Mouse (Mus musculus) lung, postnatal 36 days (tissue): ENCODE measurements around the gene Timeless.
A peak's percentile ranks its signal among the peaks of the same experiment; 100 is the strongest.
"Not testable (repeated sequence)": the region's sequence is repeated elsewhere in the genome, so short reads cannot be mapped to it uniquely, and the experiment has no call there.

Source experiments
- DNase-seq: peaks from one replicate; pipeline ENCODE4 v3.0.0; 2022; ENCODE audit warnings: mixed read lengths

Timeless gene

DNA sequence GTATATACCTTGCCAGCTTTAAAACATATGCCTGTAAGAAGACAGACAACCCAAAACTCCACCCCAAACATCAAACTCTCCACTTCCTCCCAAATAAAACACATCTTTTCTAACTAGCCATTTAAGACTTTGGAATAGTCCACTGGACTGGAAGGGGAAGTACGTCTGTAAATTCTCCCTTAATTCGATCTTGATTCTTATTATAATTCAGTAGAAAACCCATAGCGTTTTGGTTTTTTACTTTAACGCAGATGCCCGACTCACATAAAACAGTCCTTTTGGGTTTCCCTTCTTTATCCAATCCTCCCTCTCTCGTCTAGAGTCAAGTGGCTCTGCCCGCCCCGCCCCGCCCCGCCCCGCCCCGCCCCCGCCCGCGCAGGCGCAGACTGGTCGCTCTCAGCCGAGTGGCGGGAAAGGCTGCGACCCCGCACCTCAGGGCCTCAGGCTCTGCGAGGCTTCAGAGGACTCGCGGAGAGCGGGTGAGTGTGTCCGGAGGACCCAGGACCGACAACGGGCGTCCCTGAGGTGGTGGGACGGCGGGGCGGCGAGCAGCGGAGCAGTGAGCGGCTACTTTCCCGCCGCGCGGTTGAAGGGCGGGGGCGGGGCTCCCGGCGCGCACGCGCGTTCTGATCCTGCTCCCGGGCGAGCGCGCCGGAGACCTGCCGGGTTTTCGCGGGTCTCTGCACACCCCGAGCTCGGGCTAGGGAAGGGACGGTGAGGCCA lies at the start of gene Timeless:
TSS of gene Timeless (plus strand) at position 369 of the 723 bp plus-strand sequence.
- DNase-seq, result peak; percentile 85

DNA sequence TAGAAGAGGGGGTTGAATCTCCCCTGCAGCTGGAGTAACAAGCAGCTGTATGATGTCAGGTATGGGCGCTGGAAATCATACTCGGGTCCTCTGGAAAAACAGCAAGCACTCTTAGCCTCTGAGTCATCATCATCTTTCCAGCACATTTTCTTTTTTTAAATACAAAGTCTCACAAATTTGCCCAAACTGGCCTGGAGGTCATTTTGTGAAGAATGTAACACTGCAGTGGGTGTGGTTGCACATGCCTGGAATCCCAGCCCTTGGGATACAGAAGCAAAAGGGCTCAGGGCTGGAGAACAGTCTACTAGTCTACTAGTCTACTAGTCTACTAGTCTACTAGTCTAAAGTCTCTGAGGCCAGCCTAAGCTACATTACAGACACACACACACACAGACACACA lies 47.6 kb upstream of the Timeless start:
- no peak for DNase-seq

- no peak for DNase-seq
Observed at GRCm38 (mm10) chr10:128185277-128185940, 46.5 kb upstream of the Timeless start.

- peak; percentile 93 for DNase-seq
Observed at GRCm38 (mm10) chr10:128185959-128186358, 45.9 kb upstream of the Timeless start.

GRCm38 (mm10) chr10:128187181-128187605 lies 44.7 kb upstream of the Timeless start:
- DNase-seq, result no peak

DNA sequence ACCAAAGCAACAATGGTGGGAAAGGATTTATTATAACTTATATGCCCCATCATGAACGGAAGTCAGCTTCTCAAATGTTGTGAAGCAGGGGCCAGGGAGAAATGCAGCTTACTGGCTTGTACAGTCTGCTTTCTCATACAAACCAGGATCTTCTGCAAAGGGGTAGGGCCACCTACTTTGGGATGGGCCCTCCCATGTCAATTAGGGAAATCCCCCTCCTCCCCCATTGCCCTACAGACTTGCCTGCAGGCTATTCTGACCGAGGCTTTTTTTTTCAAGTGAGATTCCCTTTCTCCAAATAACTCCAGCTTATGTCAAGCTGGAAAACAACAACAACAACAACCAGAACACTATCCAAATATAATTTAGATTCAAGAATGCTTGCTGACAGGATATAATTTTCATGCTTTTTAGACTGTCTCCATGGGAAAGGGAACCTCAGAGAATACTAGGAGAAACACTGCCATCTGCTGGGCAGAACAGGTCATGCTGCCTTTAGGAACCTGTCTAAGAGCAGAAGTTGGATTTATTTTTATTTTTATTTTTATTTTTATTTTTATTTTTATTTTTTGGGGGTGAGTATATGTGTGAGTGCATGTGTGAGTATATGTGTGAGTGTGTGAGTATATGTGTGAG lies 43.5 kb upstream of the Timeless start:
- peak; percentile 92 for DNase-seq

DNA sequence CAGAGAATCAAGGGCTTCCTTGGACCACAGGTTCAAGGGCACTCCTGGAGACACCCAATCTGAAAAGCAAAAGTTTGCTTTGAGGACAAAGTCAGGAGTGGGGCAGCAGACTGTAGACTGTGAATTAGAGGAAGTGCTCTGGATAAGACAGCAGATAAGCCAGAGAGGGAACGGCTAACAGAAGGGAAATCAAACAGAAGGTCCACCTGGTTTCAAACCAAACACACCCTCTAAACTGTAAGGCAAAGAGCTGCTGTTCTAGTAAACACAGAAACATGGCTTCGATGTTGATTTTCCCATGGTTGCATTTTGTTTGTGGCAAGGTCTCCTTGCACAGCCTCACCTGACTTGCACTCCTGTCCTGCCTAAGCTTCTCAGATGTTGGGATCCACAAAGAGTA lies 40.4 kb upstream of the Timeless start:
- no peak for DNase-seq

DNA sequence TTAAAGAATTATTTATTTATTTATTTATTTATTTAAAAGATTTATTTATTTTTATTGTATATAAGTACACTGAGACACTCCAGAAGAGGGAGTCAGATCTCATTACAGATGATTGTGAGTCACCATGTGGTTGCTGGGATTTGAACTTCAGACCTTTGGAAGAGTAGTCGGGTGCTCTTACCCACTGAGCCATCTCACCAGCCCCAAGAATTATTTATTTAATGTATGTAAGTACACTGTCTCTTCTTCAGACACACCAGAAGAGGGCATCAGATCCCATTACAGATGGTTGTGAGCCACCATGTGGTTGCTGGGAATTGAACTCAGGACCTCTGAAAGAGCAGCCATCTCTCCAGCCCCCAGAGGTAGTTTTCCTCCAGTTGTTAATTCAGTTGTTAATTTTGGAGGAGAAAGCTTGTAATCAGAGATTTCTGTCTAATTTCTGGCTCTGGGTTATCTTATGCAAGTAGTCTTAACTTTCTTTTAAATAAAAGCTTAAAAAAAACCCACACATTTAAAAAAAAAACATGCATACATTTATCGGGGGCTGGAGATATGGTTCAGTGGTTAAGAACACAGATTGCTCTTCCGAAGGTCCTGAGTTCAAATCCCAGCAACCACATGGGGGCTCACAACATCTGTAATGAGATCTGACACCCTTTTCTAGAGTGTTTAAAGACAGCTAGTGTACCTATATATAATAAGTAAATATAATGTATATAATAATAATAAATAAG lies 39.7 kb upstream of the Timeless start:
- DNase-seq, result not testable (repeated sequence)

DNA sequence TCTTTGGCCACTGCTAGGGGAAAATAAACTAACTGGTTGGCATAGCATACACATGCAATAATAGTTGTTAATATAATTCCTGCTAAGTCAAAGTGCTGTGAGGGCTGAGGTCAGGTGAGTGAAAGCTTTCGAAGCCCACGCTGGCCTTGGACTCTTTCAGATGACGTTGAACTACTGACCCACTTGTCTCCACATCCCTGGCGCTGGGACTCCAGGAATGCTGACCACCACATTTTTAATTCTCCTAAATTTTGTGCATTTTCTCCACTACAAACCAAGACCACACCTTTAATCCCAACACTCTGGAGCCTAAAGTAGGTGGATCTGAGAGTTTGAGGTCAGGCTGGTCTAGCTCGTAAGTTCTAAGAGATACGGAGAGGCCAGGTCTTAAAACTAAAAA lies 38.8 kb upstream of the Timeless start:
- DNase-seq, result no peak

DNA sequence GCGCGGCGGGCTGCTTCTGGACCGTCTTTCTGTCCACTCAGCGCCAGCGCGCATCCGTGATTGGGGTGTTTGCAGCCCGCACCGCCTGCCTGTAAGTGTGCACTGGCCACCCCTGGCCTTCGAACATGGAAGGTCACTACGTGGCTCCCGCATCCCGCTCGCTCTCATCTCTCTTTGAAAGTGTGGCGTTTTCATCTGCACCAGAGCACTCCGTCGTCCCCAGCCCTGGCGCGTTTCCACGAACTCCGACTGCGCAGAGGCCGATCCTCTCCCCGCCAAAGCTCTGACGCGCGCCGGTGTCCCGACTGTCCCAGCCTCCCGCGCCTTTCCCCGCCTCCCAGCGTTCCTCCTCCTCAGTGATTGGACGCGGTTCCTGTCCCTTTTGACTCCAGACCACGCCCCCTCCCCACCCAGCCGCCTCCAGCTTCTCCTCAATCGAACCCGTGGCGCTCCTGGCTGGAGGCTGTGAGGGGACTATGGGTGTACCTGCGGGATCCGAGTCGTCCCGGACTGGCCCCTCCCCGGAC lies 37.8 kb upstream of the Timeless start, which contains the start of gene Gls2:
TSS of gene Gls2 (plus strand) at position 434 of the 527 bp plus-strand sequence.
- peak; percentile 98 for DNase-seq

DNA sequence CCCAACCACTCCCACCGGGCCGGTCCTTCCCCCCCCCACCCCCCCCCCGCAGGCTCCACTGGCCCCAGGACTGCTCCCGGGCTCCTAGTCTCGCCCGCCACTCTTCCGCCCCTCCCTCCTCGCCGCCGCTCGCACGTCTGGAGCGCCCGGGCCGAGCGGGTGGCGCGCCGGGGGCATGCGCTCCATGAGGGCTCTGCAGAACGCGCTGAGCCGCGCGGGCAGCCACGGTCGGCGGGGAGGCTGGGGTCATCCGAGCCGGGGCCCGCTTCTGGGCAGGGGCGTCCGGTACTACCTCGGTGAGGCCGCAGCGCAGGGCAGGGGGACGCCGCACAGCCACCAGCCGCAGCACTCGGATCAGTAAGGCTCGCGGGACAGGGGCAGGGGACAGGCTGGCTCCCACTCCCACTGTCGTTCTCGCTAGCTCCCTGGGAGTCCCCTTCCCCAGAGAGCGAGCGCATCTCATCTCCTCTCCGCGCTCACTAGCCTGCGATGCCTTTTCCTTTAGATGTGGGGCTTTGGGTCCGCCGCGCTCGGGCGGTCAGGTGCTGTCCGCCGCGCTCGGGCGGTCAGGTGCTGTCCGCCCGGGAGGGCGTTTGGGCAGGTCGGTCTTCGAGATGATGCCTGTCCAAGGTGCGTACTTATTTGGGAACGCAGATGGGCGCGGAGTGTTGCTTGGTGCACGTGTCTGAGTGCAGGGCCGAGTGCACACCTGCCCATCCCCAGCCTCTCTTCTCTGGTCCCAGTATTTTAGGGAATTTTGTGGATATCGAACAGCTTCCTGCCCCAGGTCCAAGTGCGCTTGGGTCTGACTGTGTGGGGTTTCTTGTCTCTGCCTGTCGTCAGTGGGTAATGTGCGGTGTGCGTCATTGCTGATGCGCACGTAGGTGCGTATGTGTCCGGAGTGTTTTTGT lies 37.1 kb upstream of the Timeless start:
- DNase-seq, result no peak

DNA sequence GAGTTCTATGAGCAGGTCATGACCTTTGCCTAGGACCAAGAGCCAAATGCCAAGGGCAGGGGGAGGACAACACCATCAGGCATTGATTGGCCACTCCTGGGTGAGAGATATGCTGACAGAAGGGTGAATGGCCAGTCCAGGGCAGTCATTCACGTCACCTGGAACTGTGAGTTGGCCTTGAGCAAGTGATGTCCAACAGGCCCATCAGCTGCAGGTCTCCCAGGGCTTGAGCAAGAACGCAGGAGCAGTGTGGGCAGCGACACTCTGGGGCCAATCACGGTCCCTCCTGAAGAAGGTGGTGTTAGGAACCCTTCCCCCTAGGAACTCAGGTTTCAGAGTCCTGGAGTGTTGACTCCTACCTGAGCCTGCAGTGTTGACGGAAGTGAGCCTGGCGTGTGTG lies 30.0 kb upstream of the Timeless start:
- DNase-seq, result no peak

DNA sequence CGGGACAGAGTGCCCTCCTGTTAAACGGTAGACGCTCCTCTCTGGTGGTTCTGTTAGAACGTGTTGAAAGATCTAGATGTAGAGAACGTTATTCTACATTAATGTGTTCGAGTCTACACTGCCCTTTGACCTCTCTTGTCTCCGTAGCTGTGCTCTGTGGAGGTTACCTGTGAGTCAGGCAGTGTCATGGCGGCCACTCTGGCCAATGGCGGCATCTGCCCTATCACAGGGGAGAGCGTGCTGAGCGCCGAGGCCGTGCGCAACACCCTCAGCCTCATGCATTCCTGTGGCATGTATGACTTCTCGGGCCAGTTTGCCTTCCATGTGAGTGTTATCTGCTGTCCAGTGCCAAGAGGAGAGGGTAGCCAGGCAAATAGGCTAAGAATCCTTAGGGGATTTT lies 26.9 kb upstream of the Timeless start:
- no peak for DNase-seq

- DNase-seq, result no peak
Observed at GRCm38 (mm10) chr10:128208326-128208725, 23.5 kb upstream of the Timeless start.

DNA sequence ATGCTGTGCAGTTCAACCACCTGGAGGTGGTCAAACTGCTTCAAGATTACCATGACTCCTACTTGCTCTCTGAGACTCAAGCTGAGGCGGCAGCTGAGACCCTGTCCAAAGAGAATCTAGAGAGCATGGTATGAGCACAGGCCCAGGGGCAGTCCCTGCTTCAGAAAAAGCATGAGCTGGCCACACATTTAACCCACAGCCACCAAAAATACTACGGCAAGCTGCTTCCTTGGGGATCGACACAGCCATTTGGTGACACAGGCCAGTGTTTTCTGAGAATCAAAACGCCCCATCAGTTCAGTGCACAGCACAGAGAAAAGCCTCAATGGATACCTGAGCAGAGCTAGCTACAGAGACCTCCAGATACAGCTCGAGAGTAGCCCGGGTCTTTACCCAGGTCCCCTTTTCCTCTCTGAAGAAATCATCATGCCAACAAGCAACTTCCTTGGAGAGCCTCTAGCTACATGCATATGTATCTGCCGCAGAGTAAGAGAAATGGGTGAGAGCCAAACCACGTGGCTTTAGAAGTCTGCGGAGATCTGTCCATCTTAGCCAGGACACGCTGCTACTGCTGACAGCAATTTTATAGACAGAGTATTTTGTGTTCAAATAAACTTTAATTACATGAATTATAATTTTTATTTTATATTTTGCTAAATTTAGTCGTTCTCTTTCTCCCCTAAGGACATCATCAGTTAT lies 22.4 kb upstream of the Timeless start:
- no peak for DNase-seq

DNA sequence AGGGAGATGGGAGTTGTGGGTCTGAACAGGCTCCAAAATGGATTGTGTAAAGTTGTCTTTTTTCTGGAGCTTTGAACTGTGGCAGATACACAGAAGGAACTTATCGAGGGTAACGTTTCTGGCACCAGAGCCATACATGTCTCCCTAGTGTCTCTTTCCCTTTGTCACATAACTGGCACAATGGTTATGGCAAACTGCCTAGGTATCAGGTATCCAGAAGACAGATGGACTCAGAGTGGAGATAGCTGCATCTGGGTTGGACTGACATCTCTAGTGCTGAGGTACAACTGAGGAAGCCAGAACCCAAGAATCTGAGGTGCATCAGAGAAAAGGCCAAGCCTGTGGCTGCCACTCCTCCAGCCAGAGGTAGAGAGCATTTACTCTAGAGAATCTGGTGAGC lies 21.7 kb upstream of the Timeless start:
- no peak for DNase-seq

GRCm38 (mm10) chr10:128210954-128211353 lies 20.9 kb upstream of the Timeless start:
- no peak for DNase-seq

GRCm38 (mm10) chr10:128211390-128212108 lies 20.3 kb upstream of the Timeless start, which contains the start of gene Spryd4:
TSS of gene Spryd4 (minus strand) at chr10:128211807.
- DNase-seq, result peak; percentile 97

DNA sequence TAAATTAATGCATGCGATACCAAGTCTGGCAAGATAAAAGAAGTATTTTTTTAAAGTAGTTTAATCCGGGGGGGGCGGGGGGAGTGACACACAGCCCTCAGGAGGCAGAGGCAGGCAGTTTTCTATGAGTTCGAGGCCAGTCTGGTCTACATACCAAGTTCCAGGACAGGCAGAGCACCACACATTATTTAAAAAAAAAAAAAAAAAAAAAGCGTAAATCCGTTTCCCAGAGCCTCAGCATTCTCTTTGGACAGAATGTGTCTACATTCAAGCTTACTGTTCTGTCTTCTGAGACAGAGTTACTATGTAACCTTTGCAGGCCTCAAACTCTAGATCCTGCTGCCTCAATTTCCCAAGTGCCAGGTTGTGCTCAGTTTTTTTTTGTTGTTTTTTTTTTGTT lies 19.7 kb upstream of the Timeless start:
- no peak for DNase-seq

- peak; percentile 91 for DNase-seq
Observed at GRCm38 (mm10) chr10:128212871-128213323, 19.0 kb upstream of the Timeless start.
